Mouse (Mus musculus) cerebellum, postnatal 25 days (tissue): ENCODE results near the gene Plcxd1.
A peak's percentile ranks its signal among the peaks of the same experiment; 100 is the strongest.
"Not testable (repeated sequence)": the region's sequence is repeated elsewhere in the genome, so short reads cannot be mapped to it uniquely, and the experiment has no call there.

Source experiments
- DNase-seq, 2 experiments: peaks; one replicate each; pipeline ENCODE4 v3.0.0; 2021; ENCODE audit warnings: mixed read lengths in 2 of 2

The Plcxd1 gene

GRCm38 (mm10) chr5:110099656-110100580, at the start of gene Plcxd1:
Plcxd1 (plus strand) TSS chr5:110099969.
- DNase-seq, result peak in 1 of 2 experiments; percentile 7

GRCm38 (mm10) chr5:110057637-110058408, 41.9 kb upstream of the Plcxd1 start:
- DNase-seq, result peak; percentile 83 to 87

GRCm38 (mm10) chr5:110072413-110072812, 27.4 kb upstream of the Plcxd1 start, which contains the start of gene Gm17655:
Gm17655 (minus strand) TSS chr5:110072513.
- not testable (repeated sequence) for DNase-seq

DNA sequence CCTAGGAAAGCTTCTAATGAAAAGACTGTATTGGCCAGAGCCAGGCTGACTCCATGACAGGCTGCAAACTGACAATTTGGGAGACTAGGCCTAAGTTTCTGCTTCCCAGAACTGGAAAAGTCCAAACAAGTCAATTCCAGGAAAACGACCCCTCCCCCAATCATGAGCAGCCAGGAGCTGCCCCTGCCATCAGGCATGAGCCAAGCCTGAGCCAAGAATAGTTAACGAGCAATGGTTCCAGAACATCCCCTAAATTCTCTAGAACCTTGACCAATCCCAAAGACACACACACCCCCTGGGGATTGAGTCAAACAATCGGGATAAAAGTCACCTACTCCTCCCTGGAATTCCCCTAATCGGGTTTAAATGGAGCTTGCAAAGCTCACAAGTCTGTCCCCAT, 16.8 kb upstream of the Plcxd1 start:
- DNase-seq, result no peak

- DNase-seq, result no peak
These were observed 13.5 kb upstream of the Plcxd1 start for GRCm38 (mm10) chr5:110086161-110086866.

GRCm38 (mm10) chr5:110091546-110091945, 8.2 kb upstream of the Plcxd1 start:
- DNase-seq, result no peak

GRCm38 (mm10) chr5:110094030-110094846, 5.5 kb upstream of the Plcxd1 start, which contains the start of gene Gm35315:
Gm35315 (minus strand) TSS chr5:110094420.
- peak; percentile 85 to 88 for DNase-seq

DNA sequence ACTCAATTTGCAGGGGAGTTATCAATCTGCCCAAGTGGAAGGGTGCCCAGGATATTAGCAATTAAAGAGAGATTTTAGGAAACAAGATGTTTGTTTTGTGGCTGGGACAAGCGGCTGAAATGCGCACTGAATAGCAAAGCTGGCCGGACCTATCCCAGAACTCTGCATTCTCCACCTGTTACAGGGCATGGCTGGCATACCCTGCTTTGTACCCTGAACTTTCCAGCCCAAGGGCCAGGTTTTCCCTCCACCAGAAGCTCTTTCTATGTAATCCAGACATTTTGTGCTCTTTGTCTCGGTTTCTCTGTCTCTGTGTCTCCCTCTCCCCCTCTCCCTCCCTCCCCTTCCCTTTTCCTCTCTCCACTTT, 4.9 kb upstream of the Plcxd1 start:
- no peak for DNase-seq

DNA sequence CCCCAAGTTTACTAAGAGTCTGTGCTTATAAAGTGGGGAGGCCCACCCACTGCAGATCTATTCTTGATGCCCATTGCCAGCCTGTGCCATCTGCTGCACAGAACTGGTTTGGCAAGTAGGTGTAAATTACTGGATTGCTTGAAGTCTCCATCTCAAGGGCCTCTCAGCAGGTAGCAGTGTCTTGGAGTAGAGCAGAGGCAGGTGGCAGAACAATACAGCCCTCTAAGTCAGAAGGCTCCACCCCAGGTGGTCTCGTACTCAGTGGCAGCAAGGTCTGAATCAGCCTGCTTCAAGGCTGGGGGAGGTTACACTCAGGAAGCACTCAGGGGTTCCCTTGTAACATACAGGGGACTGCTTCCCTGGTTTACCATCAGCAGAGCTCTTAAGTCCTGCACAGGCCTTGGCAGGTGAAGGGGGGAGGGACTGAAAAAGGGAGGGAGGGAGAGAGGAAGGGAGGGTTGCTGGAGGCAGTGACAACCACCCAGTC, 735 bp upstream of the Plcxd1 start:
- peak; percentile 13 to 21 for DNase-seq

DNA sequence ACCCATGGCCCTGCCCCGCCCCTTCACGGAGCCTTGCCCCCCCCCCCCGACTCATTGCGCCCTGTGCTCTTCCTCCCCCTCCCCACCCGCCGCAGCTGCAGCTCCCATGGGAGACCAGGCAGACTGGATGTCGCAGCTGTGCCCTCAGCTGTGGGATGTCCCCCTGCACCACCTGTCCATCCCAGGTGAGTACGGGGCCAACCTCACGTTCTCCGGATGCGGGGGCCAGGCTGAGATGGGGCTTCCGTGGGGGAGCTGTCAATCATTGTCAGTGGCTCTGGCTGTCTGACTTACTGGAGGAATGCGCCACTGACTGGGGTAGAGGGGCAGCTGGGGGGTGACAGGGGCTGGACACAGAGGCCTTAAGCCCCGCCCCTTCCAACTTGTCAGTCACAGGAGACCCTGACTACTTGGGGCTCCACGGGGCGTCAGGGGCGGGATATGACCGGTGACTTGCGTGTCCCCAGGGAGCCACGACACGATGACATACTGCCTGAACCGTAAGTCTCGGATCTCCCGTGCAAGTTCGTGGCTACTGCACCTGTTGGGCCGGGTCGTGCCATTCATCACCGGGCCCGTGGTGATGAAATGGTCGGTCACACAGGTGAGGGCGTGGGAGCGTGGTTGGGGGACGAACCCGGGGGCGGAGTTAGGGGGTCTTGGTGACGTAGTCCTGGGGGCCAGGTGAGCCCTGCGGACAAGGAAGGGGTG, 1.3 kb downstream of the Plcxd1 start:
- peak; percentile 25 to 47 for DNase-seq

- peak; percentile 62 to 75 for DNase-seq
These were observed 2.1 kb downstream of the Plcxd1 start for GRCm38 (mm10) chr5:110101716-110102347.

- no peak for DNase-seq
These were observed 2.7 kb downstream of the Plcxd1 start for GRCm38 (mm10) chr5:110102429-110102828.

DNA sequence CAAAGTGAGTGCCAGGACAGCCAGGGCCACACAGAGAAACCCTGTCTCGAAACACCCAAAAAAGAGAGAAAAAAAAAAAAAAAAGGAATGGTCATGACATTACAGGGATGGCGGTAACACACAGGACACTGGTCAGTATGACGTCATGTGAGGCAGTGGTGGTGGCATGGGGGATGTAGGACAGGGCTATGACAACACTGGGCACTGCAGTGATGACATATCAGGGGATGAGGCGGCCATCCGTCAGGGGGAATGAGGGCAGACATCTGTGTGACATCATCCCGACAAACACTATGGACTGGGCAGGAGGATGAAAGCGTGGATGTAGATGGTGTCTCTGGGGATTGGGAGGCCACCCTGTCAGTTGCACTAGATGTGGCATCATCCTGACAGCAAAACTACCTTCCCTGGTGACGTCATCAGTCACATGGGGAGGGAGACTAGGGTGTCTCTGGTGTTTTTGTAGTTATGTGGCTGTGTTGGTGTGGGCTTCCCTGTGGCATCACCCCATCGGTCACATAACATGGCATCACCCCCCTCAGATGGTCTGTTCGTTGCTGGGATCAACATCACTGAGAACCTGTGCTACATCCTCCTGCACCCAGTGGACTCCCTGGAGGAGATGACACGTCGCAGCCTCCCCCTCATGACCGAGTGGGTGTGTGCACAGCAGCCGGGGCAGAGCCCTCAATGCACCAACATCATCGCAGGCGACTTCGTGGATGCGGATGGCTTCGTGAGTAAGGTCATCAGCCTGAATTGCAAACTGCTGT, 3.3 kb downstream of the Plcxd1 start:
- DNase-seq, result no peak

DNA sequence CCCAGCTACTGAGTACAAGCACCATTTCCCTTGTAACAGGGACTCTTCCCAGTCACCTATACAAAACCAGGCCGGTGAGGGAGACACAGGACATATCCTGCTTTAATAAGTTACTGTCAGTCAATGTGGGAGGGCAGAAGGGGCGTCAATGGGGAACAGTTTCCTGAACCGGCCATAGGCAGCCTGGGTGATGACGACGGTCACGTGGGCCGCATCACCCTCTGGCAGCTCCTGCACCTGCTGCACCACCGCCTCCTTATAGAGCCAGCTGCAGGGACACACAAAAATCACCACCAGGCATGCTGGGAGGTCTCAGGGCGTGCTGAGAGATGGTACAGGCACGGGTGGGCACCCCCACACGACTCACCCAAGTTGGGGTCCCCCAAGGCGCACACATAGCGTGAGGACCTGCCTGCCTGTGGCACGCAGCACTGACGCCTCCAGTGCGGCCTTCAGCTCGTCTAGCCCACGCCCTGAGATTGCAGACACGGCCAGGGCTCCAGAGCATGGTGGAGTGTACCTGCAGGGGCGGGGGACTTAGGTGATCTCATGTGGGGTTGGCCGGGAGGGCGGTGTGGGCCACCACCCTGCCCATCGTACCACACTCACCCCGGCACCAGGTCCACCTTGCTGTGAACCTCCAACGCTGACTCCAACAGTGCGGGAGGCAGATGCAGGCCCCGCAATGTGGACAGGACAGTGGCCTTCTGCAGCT, 4.3 kb downstream of the Plcxd1 start:
- peak in 1 of 2 experiments; percentile 8 for DNase-seq

- DNase-seq, result peak; percentile 6 to 22
These were observed 5.0 kb downstream of the Plcxd1 start for GRCm38 (mm10) chr5:110104616-110105380.

DNA sequence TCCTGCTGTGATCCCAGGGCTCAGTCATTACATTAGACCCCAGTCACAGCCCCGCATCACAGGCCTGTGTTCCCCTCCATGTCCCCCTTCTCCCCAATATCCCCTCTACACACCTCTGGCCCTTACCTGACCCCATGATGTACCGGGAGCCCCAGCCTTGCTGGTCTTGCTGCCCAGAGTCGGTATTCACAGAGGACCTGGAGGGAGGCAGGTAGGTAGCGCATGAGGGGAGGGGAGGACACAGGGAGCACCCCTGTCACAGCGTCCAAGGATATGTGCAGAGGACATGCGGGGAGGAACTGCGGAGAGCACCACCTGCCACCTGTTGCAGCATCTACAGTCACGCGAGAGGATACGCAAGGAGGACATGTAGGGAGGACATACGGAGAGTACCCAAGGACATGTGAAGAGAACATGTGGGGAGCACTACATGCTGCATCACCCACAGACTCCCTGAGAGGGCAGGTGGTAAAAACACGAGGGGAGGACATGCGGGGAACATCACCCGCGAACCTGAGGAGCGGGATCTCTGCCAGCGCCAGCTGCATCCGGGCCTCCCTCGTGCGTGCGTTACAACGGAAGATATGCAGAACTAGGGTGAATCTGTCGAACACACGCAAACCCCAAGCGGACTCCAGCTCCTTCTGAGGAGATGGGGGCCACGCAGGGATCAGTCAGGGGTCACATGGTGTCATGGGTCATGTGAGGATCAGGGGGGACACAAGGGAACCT, 6.5 kb downstream of the Plcxd1 start:
- DNase-seq, result peak; percentile 13 to 28

- peak in 1 of 2 experiments; percentile 50 for DNase-seq
These were observed 7.3 kb downstream of the Plcxd1 start for GRCm38 (mm10) chr5:110106901-110107564.
